Mouse (Mus musculus): ENCODE measurements around the gene Rhcg. TPM values are rescaled to one million over a fixed set of nuclear protein-coding genes. Genes with fewer than 3 reads are reported as not detected.
A peak's percentile ranks its signal among the peaks of the same experiment; 100 is the strongest.

Rhcg gene
- polyA plus RNA-seq, 1 experiment from 2014 or later = 0.15 TPM

- Histone ChIP-seq H3K9ac (ENCODE audit: low read depth, low read length) (no peak overlapping the region), H3K27me3 (ENCODE audit: control insufficient read depth, insufficient read depth, low read depth, low read length) (peaks cover 52% of the 10 kb centered on the region), H3K27ac (ENCODE audit: low read length) (no peak overlapping the region), H3K4me1 (ENCODE audit: control insufficient read depth, low read depth, low read length) (no peaks in the 10 kb centered on the region), H3K36me3 (ENCODE audit: control insufficient read depth, insufficient read depth) (no peaks in the 10 kb centered on the region), H3K4me2 (ENCODE audit: low read depth, low read length) (no peak overlapping the region), H3K9me3 (replicated peaks; ENCODE audit: control insufficient read depth, low read length) (no peaks in the 10 kb centered on the region), H3K4me3 (ENCODE audit: low read depth, low read length) (no peak overlapping the region)
- 17% methylated on average over 3 of the region's 3 CpGs for WGBS (ENCODE audit: insufficient replicate concordance)
- ATAC-seq (ENCODE audit: low read depth) = no peak
These were observed 26.8 kb downstream of the Rhcg start for GRCm38 (mm10) chr7:79590560-79591110.

- H3K36me3 ChIP-seq (ENCODE audit: control insufficient read depth, insufficient read depth) = no peaks in the 10 kb centered on the region
- no peak overlapping the region for H3K4me2 ChIP-seq (ENCODE audit: low read depth, low read length)
- no peak overlapping the region for H3K4me3 ChIP-seq (ENCODE audit: low read depth, low read length)
- H3K9ac ChIP-seq (ENCODE audit: low read depth, low read length) = no peak overlapping the region
- no peak for ATAC-seq (ENCODE audit: low read depth)
- peaks cover 52% of the 10 kb centered on the region for H3K27me3 ChIP-seq (ENCODE audit: control insufficient read depth, insufficient read depth, low read depth, low read length)
- H3K9me3 ChIP-seq (replicated peaks; ENCODE audit: control insufficient read depth, low read length) = no peaks in the 10 kb centered on the region
- no peak overlapping the region for H3K27ac ChIP-seq (ENCODE audit: low read length)
- 17% methylated on average over 9 of the region's 9 CpGs for WGBS (ENCODE audit: insufficient replicate concordance)
- no peaks in the 10 kb centered on the region for H3K4me1 ChIP-seq (ENCODE audit: control insufficient read depth, low read depth, low read length)
These were observed 27.5 kb downstream of the Rhcg start for GRCm38 (mm10) chr7:79589763-79590559.

GRCm38 (mm10) chr7:79588284-79588683 lies 29.2 kb downstream of the Rhcg start:
- no peaks in the 10 kb centered on the region for H3K36me3 ChIP-seq (ENCODE audit: control insufficient read depth, insufficient read depth)
- no peaks in the 10 kb centered on the region for H3K4me1 ChIP-seq (ENCODE audit: control insufficient read depth, low read depth, low read length)
- ATAC-seq (ENCODE audit: low read depth) = no peak
- H3K27me3 ChIP-seq (ENCODE audit: control insufficient read depth, insufficient read depth, low read depth, low read length) = peaks cover 37% of the 10 kb centered on the region
- H3K27ac ChIP-seq (ENCODE audit: low read length) = no peak overlapping the region
- H3K4me3 ChIP-seq (ENCODE audit: low read depth, low read length) = no peak overlapping the region
- 46% methylated on average over 3 of the region's 3 CpGs for WGBS (ENCODE audit: insufficient replicate concordance)
- H3K9me3 ChIP-seq (replicated peaks; ENCODE audit: control insufficient read depth, low read length) = no peaks in the 10 kb centered on the region
- H3K4me2 ChIP-seq (ENCODE audit: low read depth, low read length) = no peak overlapping the region
- H3K9ac ChIP-seq (ENCODE audit: low read depth, low read length) = no peak overlapping the region

- peaks cover 39% of the 10 kb centered on the region for H3K27me3 ChIP-seq (ENCODE audit: control insufficient read depth, insufficient read depth, low read depth, low read length)
These were observed 38.6 kb downstream of the Rhcg start for GRCm38 (mm10) chr7:79578851-79579241.

GRCm38 (mm10) chr7:79577931-79578850 lies 39.3 kb downstream of the Rhcg start:
- H3K9ac ChIP-seq (ENCODE audit: low read depth, low read length) = no peak overlapping the region
- WGBS (ENCODE audit: insufficient replicate concordance) = 11% methylated on average over 24 of the region's 25 CpGs
- H3K36me3 ChIP-seq (ENCODE audit: control insufficient read depth, insufficient read depth) = no peaks in the 10 kb centered on the region
- no peak overlapping the region for H3K27ac ChIP-seq (ENCODE audit: low read length)
- no peak overlapping the region; the same call in 1 of the 2 replicates for H3K4me3 ChIP-seq (ENCODE audit: low read depth, low read length)
- H3K4me2 ChIP-seq (ENCODE audit: low read depth, low read length) = 0 out of 2 replicates have a peak overlapping the region, but pooled peaks have one; percentile 11
- no peak for ATAC-seq (ENCODE audit: low read depth)
- no peaks in the 10 kb centered on the region for H3K9me3 ChIP-seq (replicated peaks; ENCODE audit: control insufficient read depth, low read length)
- H3K27me3 ChIP-seq (ENCODE audit: control insufficient read depth, insufficient read depth, low read depth, low read length) = peaks cover 39% of the 10 kb centered on the region
- H3K4me1 ChIP-seq (ENCODE audit: control insufficient read depth, low read depth, low read length) = no peaks in the 10 kb centered on the region; the same call in 1 of the 2 replicates

More at GRCm38 (mm10) chr7:79578851-79579241, 38.6 kb downstream of the Rhcg start:
- ATAC-seq (ENCODE audit: low read depth) = peak; percentile 24; the same call in 1 of the 2 replicates
- H3K36me3 ChIP-seq (ENCODE audit: control insufficient read depth, insufficient read depth) = no peaks in the 10 kb centered on the region
- WGBS (ENCODE audit: insufficient replicate concordance) = under 1% methylated on average over 20 of the region's 20 CpGs
- H3K4me3 ChIP-seq (ENCODE audit: low read depth, low read length) = peak overlapping the region; percentile 29; the same call in 1 of the 2 replicates
- no peaks in the 10 kb centered on the region; the same call in 1 of the 2 replicates for H3K4me1 ChIP-seq (ENCODE audit: control insufficient read depth, low read depth, low read length)
- H3K27ac ChIP-seq (ENCODE audit: low read length) = no peak overlapping the region
- no peak overlapping the region for H3K9ac ChIP-seq (ENCODE audit: low read depth, low read length)
- H3K4me2 ChIP-seq (ENCODE audit: low read depth, low read length) = 0 out of 2 replicates have a peak overlapping the region, but pooled peaks have one; percentile 11
- H3K9me3 ChIP-seq (replicated peaks; ENCODE audit: control insufficient read depth, low read length) = no peaks in the 10 kb centered on the region

GRCm38 (mm10) chr7:79577096-79577874 lies 40.2 kb downstream of the Rhcg start:
- no peak overlapping the region for H3K4me3 ChIP-seq (ENCODE audit: low read depth, low read length)
- H3K36me3 ChIP-seq (ENCODE audit: control insufficient read depth, insufficient read depth) = no peaks in the 10 kb centered on the region
- H3K9ac ChIP-seq (ENCODE audit: low read depth, low read length) = no peak overlapping the region
- no peak overlapping the region for H3K4me2 ChIP-seq (ENCODE audit: low read depth, low read length)
- WGBS (ENCODE audit: insufficient replicate concordance) = 14% methylated on average over 12 of the region's 12 CpGs
- peaks cover 39% of the 10 kb centered on the region for H3K27me3 ChIP-seq (ENCODE audit: control insufficient read depth, insufficient read depth, low read depth, low read length)
- no peak for ATAC-seq (ENCODE audit: low read depth)
- H3K27ac ChIP-seq (ENCODE audit: low read length) = no peak overlapping the region
- H3K4me1 ChIP-seq (ENCODE audit: control insufficient read depth, low read depth, low read length) = no peaks in the 10 kb centered on the region; the same call in 1 of the 2 replicates
- no peaks in the 10 kb centered on the region for H3K9me3 ChIP-seq (replicated peaks; ENCODE audit: control insufficient read depth, low read length)

GRCm38 (mm10) chr7:79576659-79577058 lies 40.8 kb downstream of the Rhcg start:
- Histone ChIP-seq H3K4me2 (ENCODE audit: low read depth, low read length) (no peak overlapping the region), H3K27ac (ENCODE audit: low read length) (no peak overlapping the region), H3K9me3 (replicated peaks; ENCODE audit: control insufficient read depth, low read length) (no peaks in the 10 kb centered on the region), H3K27me3 (ENCODE audit: control insufficient read depth, insufficient read depth, low read depth, low read length) (peaks cover 36% of the 10 kb centered on the region), H3K4me1 (ENCODE audit: control insufficient read depth, low read depth, low read length) (no peaks in the 10 kb centered on the region; the same call in 1 of the 2 replicates), H3K9ac (ENCODE audit: low read depth, low read length) (no peak overlapping the region), H3K4me3 (ENCODE audit: low read depth, low read length) (no peak overlapping the region), H3K36me3 (ENCODE audit: control insufficient read depth, insufficient read depth) (no peaks in the 10 kb centered on the region)
- no peak for ATAC-seq (ENCODE audit: low read depth)
- 9% methylated on average over 5 of the region's 5 CpGs for WGBS (ENCODE audit: insufficient replicate concordance)

GRCm38 (mm10) chr7:79572191-79572818 lies 45.2 kb downstream of the Rhcg start:
- Histone ChIP-seq H3K4me1 (ENCODE audit: control insufficient read depth, low read depth, low read length) (no peaks in the 10 kb centered on the region; the same call in 1 of the 2 replicates), H3K4me2 (ENCODE audit: low read depth, low read length) (no peak overlapping the region), H3K9ac (ENCODE audit: low read depth, low read length) (no peak overlapping the region), H3K4me3 (ENCODE audit: low read depth, low read length) (no peak overlapping the region), H3K27me3 (ENCODE audit: control insufficient read depth, insufficient read depth, low read depth, low read length) (peaks cover 9% of the 10 kb centered on the region), H3K9me3 (replicated peaks; ENCODE audit: control insufficient read depth, low read length) (no peaks in the 10 kb centered on the region), H3K27ac (ENCODE audit: low read length) (no peak overlapping the region), H3K36me3 (ENCODE audit: control insufficient read depth, insufficient read depth) (no peaks in the 10 kb centered on the region)
- WGBS (ENCODE audit: insufficient replicate concordance) = 62% methylated on average over 19 of the region's 19 CpGs
- no peak for ATAC-seq (ENCODE audit: low read depth)
